Mouse (Mus musculus) kidney, embryonic 14.5 days (tissue): ENCODE data around the gene Gipc2. TPM values are rescaled to one million over a fixed set of nuclear protein-coding genes. Genes with fewer than 3 reads are reported as not detected.
A peak's percentile ranks its signal among the peaks of the same experiment; 100 is the strongest.

Experiments
- ATAC-seq: fragments of 200-750 bp; cut with Nextera tagmentation; 2 replicates; pipeline ENCODE4 v1.8.0; 2017; ENCODE audit warnings: moderate number of reproducible peaks, mild to moderate bottlenecking, moderate TSS enrichment, moderate library complexity; ENCODE audit not compliant: low FRiP score, low TSS enrichment
- H3K27ac ChIP-seq: fragments of 300-500 bp; sonication (generic); 2 replicates; pipeline ENCODE4 v1.5.1; 2014; ENCODE audit warnings: low read depth, mild to moderate bottlenecking, low read length, moderate library complexity, mixed read lengths
- H3K27me3 ChIP-seq: fragments of 300-500 bp; sonication (generic); 2 replicates; pipeline ENCODE4 v1.6.1; 2014; ENCODE audit warnings: mild to moderate bottlenecking, low read length; ENCODE audit not compliant: control insufficient read depth, insufficient read depth
- H3K36me3 ChIP-seq: fragments of 300-500 bp; sonication (generic); 2 replicates; pipeline ENCODE4 v1.6.1; 2014; ENCODE audit warnings: low read length, mixed read lengths; ENCODE audit not compliant: control insufficient read depth, insufficient read depth
- H3K4me1 ChIP-seq: fragments of 300-500 bp; sonication (generic); 2 replicates; pipeline ENCODE4 v1.6.1; 2014; ENCODE audit warnings: low read length, mixed read lengths; ENCODE audit not compliant: control insufficient read depth, insufficient read depth
- H3K4me2 ChIP-seq: fragments of 300-500 bp; sonication (generic); replicated peaks from 2 replicates; pipeline ENCODE4 v1.6.1; 2014; ENCODE audit warnings: low read depth, mild to moderate bottlenecking, low read length
- H3K4me3 ChIP-seq: fragments of 300-500 bp; sonication (generic); 2 replicates; pipeline ENCODE4 v1.5.1; 2014; ENCODE audit warnings: mild to moderate bottlenecking, low read length
- H3K9ac ChIP-seq: fragments of 300-500 bp; sonication (generic); 2 replicates; pipeline ENCODE4 v1.6.1; 2014; ENCODE audit warnings: low read depth, mild to moderate bottlenecking, low read length, moderate library complexity
- H3K9me3 ChIP-seq: fragments of 300-500 bp; sonication (generic); 2 replicates; pipeline ENCODE4 v1.6.1; 2016; ENCODE audit warnings: low read length; ENCODE audit not compliant: control insufficient read depth
- WGBS: fragments of 180-500 bp; shearing (Covaris S2); extraction: QIAGEN DNeasy Blood & Tissue Kit; methylation state at CpG from one replicate; pipeline ENCODE4 v1.1.7; 2014; 5-methylcytosine and 5-hydroxymethylcytosine counted together
- polyA plus RNA-seq: library from polyadenylated mRNA; unstranded; fragments of >200 nt; fragmentation: Nextera tagmentation; extraction: Ambion mirVana; gene quantifications from 2 replicates; pipeline ENCODE4 v1.2.1, GENCODE M21; 2014

The Gipc2 gene
- polyA plus RNA-seq, 1 experiment from 2014 or later = 22.2 TPM

- H3K4me2 ChIP-seq = peak overlapping the region; percentile 54
- WGBS = 9% methylated on average over 7 of the region's 7 CpGs
- no peaks in the 10 kb centered on the region for H3K36me3 ChIP-seq
- no peak for ATAC-seq
- H3K4me1 ChIP-seq = peaks cover 16% of the 10 kb centered on the region; the same call in 1 of the 2 replicates
- H3K9me3 ChIP-seq = no peaks in the 10 kb centered on the region
- peak overlapping the region; percentile 70 for H3K9ac ChIP-seq
- no peaks in the 10 kb centered on the region for H3K27me3 ChIP-seq
- peak overlapping the region; percentile 45 for H3K4me3 ChIP-seq
- H3K27ac ChIP-seq = peak overlapping the region; percentile 89
Measured at GRCm38 (mm10) chr3:152193177-152193576, 27.1 kb upstream of the Gipc2 start.

GRCm38 (mm10) chr3:152192238-152192931 is 26.4 kb upstream of the Gipc2 start:
- Histone ChIP-seq H3K27me3 (no peaks in the 10 kb centered on the region), H3K4me2 (peak overlapping the region; percentile 51), H3K9me3 (no peaks in the 10 kb centered on the region), H3K4me1 (peaks cover 16% of the 10 kb centered on the region; the same call in 1 of the 2 replicates), H3K9ac (peak overlapping the region; percentile 54), H3K36me3 (no peaks in the 10 kb centered on the region), H3K4me3 (peak overlapping the region; percentile 45), H3K27ac (peak overlapping the region; percentile 78)
- WGBS = 16% methylated on average over 9 of the region's 11 CpGs
- 0 out of 2 replicates have a peak, but pooled peaks have one; percentile 9 for ATAC-seq

GRCm38 (mm10) chr3:152191791-152192237 is 25.8 kb upstream of the Gipc2 start:
- Histone ChIP-seq H3K9ac (peak overlapping the region; percentile 54), H3K27me3 (no peaks in the 10 kb centered on the region), H3K27ac (peak overlapping the region; percentile 78), H3K36me3 (no peaks in the 10 kb centered on the region), H3K4me2 (peak overlapping the region; percentile 51), H3K4me1 (peaks cover 16% of the 10 kb centered on the region; the same call in 1 of the 2 replicates), H3K4me3 (peak overlapping the region; percentile 45), H3K9me3 (no peaks in the 10 kb centered on the region)
- peak; percentile 36 for ATAC-seq
- WGBS = 12% methylated on average over 6 of the region's 6 CpGs

GRCm38 (mm10) chr3:152190679-152191477 is 24.8 kb upstream of the Gipc2 start:
- 76% methylated on average over 9 of the region's 9 CpGs for WGBS
- H3K4me3 ChIP-seq = peak overlapping the region; percentile 21; the same call in 1 of the 2 replicates
- H3K27ac ChIP-seq = no peak overlapping the region
- H3K36me3 ChIP-seq = peaks cover 3% of the 10 kb centered on the region; the same call in 1 of the 2 replicates
- peak overlapping the region; percentile 15 for H3K4me2 ChIP-seq
- ATAC-seq = no peak
- no peak overlapping the region for H3K9ac ChIP-seq
- H3K9me3 ChIP-seq = no peaks in the 10 kb centered on the region
- no peaks in the 10 kb centered on the region for H3K27me3 ChIP-seq
- H3K4me1 ChIP-seq = peaks cover 16% of the 10 kb centered on the region; the same call in 1 of the 2 replicates

GRCm38 (mm10) chr3:152189306-152189705 is 23.3 kb upstream of the Gipc2 start:
- Histone ChIP-seq H3K4me2 (0 out of 2 replicates have a peak overlapping the region, but pooled peaks have one; percentile 19), H3K4me3 (no peak overlapping the region), H3K27me3 (no peaks in the 10 kb centered on the region), H3K27ac (peak overlapping the region; percentile 64), H3K9ac (no peak overlapping the region), H3K9me3 (no peaks in the 10 kb centered on the region), H3K4me1 (peaks cover 16% of the 10 kb centered on the region; the same call in 1 of the 2 replicates), H3K36me3 (peaks cover 10% of the 10 kb centered on the region; the same call in 1 of the 2 replicates)
- 27% methylated on average over 4 of the region's 4 CpGs for WGBS
- peak; percentile 58; the same call in 1 of the 2 replicates for ATAC-seq

GRCm38 (mm10) chr3:152186106-152186505 is 20.1 kb upstream of the Gipc2 start:
- peaks cover 11% of the 10 kb centered on the region; the same call in 1 of the 2 replicates for H3K36me3 ChIP-seq
- peaks cover 10% of the 10 kb centered on the region; the same call in 1 of the 2 replicates for H3K4me1 ChIP-seq
- WGBS = 77% methylated on average over 6 of the region's 6 CpGs
- H3K27ac ChIP-seq = no peak overlapping the region
- no peak overlapping the region for H3K4me2 ChIP-seq
- no peak overlapping the region for H3K9ac ChIP-seq
- no peaks in the 10 kb centered on the region for H3K9me3 ChIP-seq
- H3K4me3 ChIP-seq = no peak overlapping the region
- H3K27me3 ChIP-seq = no peaks in the 10 kb centered on the region
- ATAC-seq = no peak

GRCm38 (mm10) chr3:152183522-152183921 is 17.5 kb upstream of the Gipc2 start:
- H3K36me3 ChIP-seq = peaks cover 11% of the 10 kb centered on the region; the same call in 1 of the 2 replicates
- ATAC-seq = no peak
- WGBS = 77% methylated on average over 9 of the region's 9 CpGs
- no peak overlapping the region for H3K27ac ChIP-seq
- H3K4me2 ChIP-seq = no peak overlapping the region
- H3K4me1 ChIP-seq = no peaks in the 10 kb centered on the region
- H3K27me3 ChIP-seq = no peaks in the 10 kb centered on the region
- H3K4me3 ChIP-seq = no peak overlapping the region
- H3K9me3 ChIP-seq = no peaks in the 10 kb centered on the region
- no peak overlapping the region for H3K9ac ChIP-seq

- H3K4me2 ChIP-seq = no peak overlapping the region
- H3K4me3 ChIP-seq = no peak overlapping the region
- H3K9ac ChIP-seq = no peak overlapping the region
- H3K36me3 ChIP-seq = peaks cover 5% of the 10 kb centered on the region; the same call in 1 of the 2 replicates
- H3K4me1 ChIP-seq = no peaks in the 10 kb centered on the region
- ATAC-seq = no peak
- no peaks in the 10 kb centered on the region for H3K9me3 ChIP-seq
- H3K27ac ChIP-seq = no peak overlapping the region
- 86% methylated on average over 4 of the region's 4 CpGs for WGBS
- H3K27me3 ChIP-seq = no peaks in the 10 kb centered on the region
Measured at GRCm38 (mm10) chr3:152180624-152181023, 14.6 kb upstream of the Gipc2 start.
